Mouse (Mus musculus) splenic B cell, adult 2 months (primary cell): Measurements from ENCODE around the gene Chchd6.

Experiments used
- DNase-seq: peaks from one replicate; pipeline ENCODE4 v3.0.0-alpha.2; 2011; ENCODE audit warnings: low read depth, low spot score
- H3K27me3 ChIP-seq: 2 replicates; pipeline ENCODE4 v1.6.1; 2012; ENCODE audit warnings: mild to moderate bottlenecking, low read length, moderate library complexity, mixed read lengths; ENCODE audit not compliant: control insufficient read depth, poor library complexity, insufficient read depth, severe bottlenecking
- H3K36me3 ChIP-seq: 2 replicates; pipeline ENCODE4 v1.6.1; 2012; ENCODE audit warnings: mild to moderate bottlenecking, low read length, moderate library complexity, mixed read lengths; ENCODE audit not compliant: control insufficient read depth, poor library complexity, insufficient read depth, severe bottlenecking

The Chchd6 gene

DNA sequence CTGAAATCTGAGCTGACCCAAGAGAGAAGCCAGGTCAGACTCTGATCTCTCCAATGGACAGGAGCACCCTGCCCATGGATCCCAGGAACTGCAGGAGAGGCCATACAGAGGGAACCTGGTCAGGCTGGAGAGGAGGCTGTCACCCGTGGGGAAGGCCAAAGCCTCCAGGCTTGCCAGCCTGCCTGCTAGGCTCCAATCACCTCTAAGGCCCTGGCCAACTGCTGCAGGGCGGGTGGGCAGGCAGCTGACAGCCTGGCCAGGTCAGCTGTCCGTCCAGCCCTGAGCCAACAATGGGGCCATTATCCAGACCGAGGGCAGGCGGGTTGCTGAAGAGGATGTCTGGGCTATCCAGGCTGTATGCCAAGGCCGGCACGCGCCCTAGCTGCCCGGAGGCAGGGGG is 247.1 kb downstream of the Chchd6 start:
- no peak for DNase-seq
- Histone ChIP-seq H3K36me3 (no peaks in the 10 kb centered on the region), H3K27me3 (no peaks in the 10 kb centered on the region)

DNA sequence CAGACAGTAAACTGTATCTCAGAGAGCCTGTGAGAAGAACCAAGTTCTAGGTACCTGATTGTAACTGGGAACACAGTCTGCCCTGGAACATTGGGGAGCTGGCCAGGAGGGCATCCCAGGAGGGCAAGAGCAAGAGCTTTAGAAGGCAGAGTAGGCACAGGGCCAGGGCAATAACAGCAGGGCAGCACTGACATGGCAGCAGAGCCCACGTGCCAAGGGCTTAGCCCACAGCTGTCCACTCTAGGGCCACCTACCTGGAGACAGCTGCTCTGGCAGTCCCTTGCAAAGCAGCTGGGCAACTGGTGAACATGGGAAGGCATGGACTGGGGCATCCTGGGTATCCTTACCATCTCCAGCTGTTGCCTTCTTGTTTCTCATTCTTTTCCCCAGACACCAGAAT is 247.7 kb downstream of the Chchd6 start:
- no peak for DNase-seq
- Histone ChIP-seq H3K27me3 (no peaks in the 10 kb centered on the region), H3K36me3 (no peaks in the 10 kb centered on the region)

DNA sequence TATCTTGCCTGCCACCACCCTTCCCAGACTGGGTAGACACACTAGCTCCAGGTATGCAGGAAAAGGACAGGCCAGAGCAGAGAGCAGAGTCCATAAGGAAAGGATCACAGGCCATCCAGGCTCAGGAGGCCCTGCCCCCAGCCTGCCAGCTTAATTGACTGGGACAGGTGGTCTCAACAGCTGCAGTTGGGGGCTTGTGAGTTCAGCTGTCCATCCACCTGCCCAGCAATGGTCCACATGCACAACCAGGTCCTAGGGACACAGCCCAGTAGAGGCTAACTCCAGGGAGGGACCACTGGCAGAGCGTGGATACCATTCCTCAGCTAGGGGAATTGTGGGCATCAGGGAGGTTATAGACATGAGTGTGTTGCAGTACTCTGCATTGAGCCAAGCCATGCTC is 249.6 kb downstream of the Chchd6 start:
- no peak for DNase-seq
- Histone ChIP-seq H3K27me3 (no peaks in the 10 kb centered on the region), H3K36me3 (no peaks in the 10 kb centered on the region)

DNA sequence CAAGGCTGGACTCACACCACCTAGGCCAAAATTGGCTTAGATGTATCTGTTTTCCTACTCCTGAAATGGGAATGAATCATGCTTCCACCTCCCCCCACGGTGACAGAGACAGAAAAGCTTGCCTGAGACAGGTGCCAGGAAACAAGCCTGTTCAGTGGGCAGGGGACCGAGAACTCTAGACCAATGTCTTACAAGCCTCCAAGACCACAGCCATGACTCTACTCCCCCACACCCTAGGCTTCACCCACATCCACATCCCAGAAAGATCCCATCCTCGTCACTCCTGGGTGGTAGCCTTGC is 250.0 kb downstream of the Chchd6 start:
- Histone ChIP-seq H3K36me3 (no peaks in the 10 kb centered on the region), H3K27me3 (no peaks in the 10 kb centered on the region)
- DNase-seq = no peak

DNA sequence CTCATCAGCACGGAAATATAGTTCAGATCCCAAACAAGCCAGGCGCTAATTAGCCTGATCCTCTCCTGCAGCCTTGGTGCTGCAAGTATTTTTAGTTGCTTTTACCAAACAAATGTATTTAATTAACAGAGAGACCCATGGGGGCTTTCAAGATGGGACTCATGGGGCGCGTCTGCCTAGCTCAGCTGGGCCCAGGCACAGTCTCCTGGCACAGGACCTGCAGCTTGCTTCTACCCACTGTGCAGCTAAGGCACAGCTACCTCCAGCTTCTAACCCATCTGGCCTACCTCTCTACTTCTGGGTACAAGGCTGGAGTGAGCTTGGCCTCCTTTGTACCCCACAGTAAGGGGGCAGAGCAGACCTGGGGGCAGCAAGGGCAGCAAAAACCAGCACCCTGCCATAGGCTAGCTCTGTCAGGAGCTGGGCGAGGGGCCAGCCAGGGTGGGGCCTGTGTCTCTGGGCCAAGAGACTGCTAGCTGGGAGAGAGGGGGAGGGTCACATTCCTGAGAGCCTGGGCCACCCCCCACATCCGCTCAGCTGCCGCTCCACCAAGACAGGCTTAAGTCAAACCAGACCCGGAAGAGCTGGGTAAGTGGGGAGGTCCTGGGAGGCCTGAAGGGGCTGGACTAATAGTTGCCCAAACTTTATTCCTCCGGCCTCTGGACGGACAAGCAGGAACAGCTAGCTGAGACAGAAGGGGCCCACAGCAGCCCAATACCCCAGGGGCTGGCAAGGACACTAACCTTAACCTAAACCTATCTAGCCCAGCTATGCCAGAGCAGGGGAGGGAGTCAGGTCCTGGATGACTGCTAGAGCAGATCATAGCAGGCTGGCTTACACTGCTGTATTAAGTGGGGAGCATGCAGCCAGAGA is 250.6 kb downstream of the Chchd6 start:
- Histone ChIP-seq H3K27me3 (no peaks in the 10 kb centered on the region), H3K36me3 (no peaks in the 10 kb centered on the region)
- DNase-seq = no peak

DNA sequence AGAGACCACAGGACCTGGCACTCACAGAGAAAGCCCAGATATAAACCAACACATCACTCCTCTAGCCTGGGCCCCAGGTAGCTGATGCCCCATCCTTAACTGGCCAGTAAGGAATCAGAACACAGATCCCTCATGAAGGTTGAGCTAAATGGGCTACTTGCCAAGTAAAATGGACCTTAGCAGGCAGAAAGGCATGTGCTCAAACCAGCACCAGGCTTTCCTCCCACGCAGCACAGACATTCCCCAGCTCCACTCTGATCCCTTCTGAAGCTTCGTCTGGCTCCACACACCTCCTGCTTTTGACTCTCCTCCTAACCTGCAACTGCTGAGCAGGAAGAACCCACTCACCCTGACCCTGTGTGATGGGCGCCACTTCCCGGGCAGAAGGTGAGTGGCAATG is 253.5 kb downstream of the Chchd6 start:
- no peak for DNase-seq
- Histone ChIP-seq H3K36me3 (no peaks in the 10 kb centered on the region), H3K27me3 (no peaks in the 10 kb centered on the region)

DNA sequence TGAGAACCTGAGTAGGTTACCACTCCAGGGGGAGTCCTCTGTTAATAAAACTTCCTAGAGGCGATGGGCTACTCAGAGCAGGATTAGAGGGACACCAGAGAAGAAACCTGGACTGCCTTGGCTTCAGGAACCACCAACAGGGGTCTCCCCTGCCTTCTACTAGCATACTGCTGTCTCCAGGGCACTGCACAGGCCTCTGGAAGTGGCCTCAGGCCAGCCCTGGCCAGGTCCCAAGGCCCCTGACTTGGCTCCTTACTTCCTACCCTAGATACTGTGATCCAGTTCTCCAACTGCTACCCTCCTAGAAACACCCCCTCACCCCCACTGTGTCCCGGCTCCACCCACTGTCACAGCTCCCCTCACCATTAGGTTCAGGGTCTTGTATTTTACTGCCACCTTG is 256.0 kb downstream of the Chchd6 start:
- Histone ChIP-seq H3K36me3 (no peaks in the 10 kb centered on the region), H3K27me3 (no peaks in the 10 kb centered on the region)
- DNase-seq = no peak

DNA sequence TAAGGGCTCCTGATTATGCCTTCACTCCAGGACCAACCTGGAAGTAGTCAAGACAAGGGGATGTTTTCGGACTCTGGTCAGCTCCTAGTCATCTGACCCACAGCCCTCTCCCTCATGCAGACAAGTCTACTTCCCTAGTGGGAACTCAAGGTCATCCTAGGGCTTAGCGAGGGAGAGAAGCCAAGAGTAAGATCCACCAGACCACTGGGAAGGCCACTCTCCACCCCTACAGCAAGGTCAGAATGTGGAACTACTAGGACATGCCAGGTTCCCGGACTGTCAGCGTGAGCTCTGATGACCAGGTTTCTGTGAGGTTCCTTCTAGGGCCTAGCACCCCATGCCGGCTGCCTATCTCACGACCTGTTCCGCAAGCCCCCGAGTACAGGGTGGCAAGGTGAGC is 256.7 kb downstream of the Chchd6 start:
- Histone ChIP-seq H3K36me3 (no peaks in the 10 kb centered on the region), H3K27me3 (no peaks in the 10 kb centered on the region)
- no peak for DNase-seq

DNA sequence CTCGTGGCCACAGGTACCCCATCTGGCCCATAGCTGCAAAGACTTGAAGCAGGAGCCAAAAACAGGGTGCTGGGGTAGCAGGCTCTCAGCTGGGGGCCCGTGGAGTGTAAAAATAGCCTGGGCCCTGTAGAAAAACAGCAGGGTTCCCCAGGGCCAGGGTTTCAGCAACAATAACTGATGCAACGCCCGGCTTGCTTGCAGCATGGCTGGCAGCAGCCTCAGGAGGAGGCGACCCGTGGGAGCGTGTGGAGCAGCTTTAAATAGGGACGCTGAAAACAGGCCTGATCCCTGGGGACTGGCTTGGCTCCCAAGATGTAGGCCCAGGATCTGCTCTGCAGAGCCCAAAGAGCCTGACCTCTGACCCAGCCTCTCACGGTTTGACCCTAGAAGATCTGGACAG is 257.9 kb downstream of the Chchd6 start:
- Histone ChIP-seq H3K27me3 (no peaks in the 10 kb centered on the region), H3K36me3 (no peaks in the 10 kb centered on the region)
- no peak for DNase-seq

DNA sequence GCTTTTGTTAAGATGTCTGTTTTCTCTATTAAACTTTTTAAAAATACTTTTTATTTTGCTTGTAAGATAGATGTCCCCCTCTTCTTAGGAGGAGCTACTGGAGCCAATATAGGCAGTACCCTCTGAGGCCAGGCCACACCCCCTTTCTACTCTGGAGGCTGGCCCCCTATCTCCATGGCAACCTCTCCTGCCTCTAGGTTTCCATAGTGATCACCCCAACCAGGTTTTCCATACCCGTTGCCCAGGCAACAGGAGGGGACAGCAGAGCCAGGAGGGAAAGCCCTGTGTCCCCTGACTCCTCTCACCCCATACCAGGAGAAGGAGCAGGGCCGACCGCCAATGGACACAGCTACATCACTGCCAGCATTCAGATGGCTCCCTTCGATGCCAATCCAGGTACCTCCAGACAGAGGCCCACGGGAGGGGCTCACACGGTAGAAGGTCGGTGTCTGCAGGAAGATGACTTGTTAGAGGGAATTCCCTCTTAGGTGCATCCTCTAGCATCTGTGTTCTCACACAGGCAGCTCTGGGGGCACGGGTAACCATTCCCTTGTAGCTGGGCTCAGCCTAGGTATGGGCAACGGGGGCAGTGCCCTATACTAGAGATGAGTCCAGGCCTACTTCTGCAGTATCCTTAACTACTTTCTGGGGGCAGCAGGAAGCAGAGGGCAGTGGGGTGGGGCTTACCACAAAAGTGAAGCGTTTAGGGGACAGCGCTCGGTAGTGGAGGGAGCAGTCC is 261.3 kb downstream of the Chchd6 start:
- no peaks in the 10 kb centered on the region for H3K27me3 ChIP-seq
- H3K36me3 ChIP-seq = no peaks in the 10 kb centered on the region
- DNase-seq = no peak
